Mouse (Mus musculus): ENCODE results near the gene Snx5. TPM values are rescaled to one million over a fixed set of nuclear protein-coding genes. Genes with fewer than 3 reads are reported as not detected.
A peak's percentile ranks its signal among the peaks of the same experiment; 100 is the strongest.

Snx5 gene
- polyA plus RNA-seq (2012; rRNA removed): 66.6 and 72.2 TPM in 2 replicates

DNA sequence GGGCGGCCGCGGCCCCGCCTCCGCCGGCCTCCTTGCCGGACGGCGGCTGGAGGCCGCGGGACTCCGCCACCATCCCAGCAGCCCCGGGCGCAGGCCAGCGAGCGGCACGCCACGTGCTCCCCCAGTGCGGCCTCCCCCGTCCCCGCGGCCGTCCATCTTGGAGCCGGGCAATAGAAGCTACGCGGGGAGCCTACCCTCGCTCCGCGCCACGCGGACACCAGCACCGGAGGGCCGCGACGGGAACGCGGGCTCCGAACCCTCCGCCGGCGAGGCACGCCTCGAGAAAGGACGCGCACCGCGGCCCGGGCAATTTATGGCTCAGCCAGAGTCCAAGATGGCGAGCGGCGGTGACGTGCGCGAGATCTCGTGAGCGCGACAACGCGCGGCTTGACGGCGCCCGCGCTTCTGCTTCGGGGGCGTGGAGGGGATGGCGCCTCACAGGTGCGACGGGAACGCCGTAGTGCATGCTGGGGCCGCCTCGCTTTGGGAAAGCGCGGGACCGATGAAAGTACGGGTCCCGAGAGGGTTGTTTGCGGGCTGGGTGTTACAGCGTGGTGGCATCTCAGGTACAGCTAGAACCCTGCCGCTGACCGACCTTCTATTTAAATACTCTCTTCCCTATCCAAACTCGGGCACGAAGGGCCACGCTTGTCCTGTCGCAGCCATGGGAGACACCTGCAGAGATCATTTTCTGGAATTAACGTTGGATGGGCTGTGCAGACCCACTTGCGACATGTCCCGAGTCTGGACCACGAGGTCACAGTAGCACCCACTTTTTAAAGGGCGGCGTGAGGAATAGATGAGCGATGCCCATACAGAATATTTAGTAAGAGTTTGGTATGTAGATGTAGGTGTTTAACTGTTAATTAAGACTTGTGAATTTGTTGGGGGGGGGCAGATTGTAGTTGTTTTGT lies at the start of gene Snx5, which contains the start of gene Mgme1:
Gene Snx5 (minus strand): TSS at position 400 of the 914 bp plus-strand sequence.
Gene Mgme1 (plus strand): TSS at position 157 of the 914 bp plus-strand sequence.
- DNase-seq (ENCODE audit: low spot score): peak; percentile 96

GRCm38 (mm10) chr2:144311372-144311771 lies 40.7 kb upstream of the Snx5 start:
- no peak for DNase-seq (ENCODE audit: low spot score)

DNA sequence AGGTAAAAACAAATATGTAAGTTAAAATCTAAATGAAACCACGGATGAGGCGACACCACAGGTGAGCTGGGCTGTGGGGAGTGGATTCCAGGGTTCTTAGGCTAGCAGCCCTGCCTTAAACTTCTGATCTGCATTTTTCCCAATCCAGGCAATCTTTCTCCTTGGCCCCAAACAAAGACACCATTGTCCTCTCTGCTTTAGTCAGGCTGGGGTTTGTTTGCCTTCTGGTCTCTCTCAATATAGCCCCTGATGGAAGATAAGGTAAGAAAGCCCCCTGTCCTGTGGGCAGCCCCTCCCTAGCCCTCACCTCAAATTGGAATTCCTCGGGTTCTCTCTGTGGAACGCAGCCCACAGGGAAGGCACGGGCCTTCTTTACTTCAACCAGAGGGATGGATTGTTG lies 39.6 kb upstream of the Snx5 start:
- no peak for DNase-seq (ENCODE audit: low spot score)

GRCm38 (mm10) chr2:144308561-144308960 lies 37.9 kb upstream of the Snx5 start:
- no peak for DNase-seq (ENCODE audit: low spot score)

GRCm38 (mm10) chr2:144305721-144306294 lies 35.1 kb upstream of the Snx5 start:
- DNase-seq (ENCODE audit: low spot score): no peak

GRCm38 (mm10) chr2:144301101-144301500 lies 30.4 kb upstream of the Snx5 start:
- DNase-seq (ENCODE audit: low spot score): no peak

DNA sequence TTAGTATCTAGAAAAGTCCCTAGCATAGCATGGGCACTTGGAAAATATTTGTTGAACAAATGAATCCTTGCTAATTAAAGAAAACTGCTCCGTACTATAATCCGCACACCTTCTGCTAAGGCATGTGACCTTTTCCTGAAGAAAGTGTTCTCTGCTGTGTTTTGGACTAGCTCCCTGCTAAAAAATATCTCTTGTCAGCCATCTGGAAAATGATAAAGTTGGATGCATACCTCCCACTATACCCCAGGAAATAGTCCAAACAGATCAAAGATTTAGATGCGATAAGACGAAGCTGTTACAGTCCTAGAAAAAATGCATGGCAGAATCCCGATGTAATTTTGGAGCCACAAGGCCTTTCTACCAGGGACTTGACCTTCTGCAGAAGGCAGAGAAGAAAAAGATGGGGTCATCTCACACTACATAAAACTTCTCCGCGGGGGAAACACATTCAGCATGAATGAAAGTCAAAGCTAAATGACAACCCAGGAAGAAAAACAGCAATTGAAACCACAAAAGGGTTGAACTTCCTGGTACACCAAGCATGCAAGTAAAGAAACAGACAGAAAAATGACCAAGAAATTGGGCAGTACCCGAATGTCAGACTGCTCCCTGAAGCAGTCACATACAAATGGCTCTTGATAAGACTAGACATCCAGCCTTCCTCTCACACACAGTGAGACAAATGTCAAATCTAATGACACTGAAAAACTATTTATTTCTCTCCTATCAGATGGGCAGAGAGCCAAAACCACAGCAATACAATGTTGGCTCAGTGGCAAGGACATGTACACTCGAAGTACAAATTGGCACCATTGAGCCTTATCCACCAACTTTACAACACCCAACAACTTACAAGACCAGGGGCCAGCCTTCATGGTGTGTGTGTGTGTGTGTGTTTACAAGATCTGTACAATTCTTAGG lies 29.3 kb upstream of the Snx5 start:
- DNase-seq (ENCODE audit: low spot score): no peak

GRCm38 (mm10) chr2:144295145-144295735 lies 24.5 kb upstream of the Snx5 start:
- no peak for DNase-seq (ENCODE audit: low spot score)

DNA sequence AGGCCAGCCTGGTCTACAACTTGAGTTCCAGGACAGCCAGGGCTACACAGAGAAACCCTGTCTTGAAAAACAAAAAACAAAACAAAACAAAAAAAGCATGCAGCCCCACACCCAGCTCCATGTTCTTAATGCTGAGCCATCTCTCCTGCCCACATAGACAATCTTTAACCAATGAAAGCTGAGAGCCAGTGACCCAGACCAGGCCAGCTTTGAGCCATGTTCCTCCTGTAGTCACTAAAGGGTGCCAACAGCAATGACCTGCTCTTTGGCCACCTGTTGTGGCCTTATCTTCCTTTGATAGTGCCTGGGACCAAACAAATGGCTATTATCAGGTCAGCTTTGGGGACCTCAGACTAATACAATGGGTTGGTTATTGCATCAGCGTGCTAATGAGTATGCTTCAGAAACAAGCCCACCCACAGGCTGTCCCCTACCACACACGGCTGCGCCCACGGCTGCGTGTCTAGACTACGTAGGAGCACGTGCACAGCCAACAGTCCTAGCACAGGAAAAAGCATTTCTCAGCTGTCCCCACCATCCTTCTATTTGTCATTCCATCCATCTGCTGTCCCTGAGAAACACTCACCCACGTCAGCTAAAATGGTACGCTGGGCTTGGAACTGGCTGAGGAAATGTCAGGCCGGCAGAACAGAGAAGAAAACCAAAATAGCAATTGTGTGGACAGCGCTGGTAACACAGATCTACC lies 21.0 kb upstream of the Snx5 start:
- no peak for DNase-seq (ENCODE audit: low spot score)

GRCm38 (mm10) chr2:144290321-144290720 lies 19.6 kb upstream of the Snx5 start:
- DNase-seq (ENCODE audit: low spot score): no peak

- DNase-seq (ENCODE audit: low spot score): no peak
Observed at GRCm38 (mm10) chr2:144281417-144281816, 10.7 kb upstream of the Snx5 start.

GRCm38 (mm10) chr2:144280568-144280967 lies 9.9 kb upstream of the Snx5 start:
- DNase-seq (ENCODE audit: low spot score): no peak

- DNase-seq (ENCODE audit: low spot score): no peak
Observed at GRCm38 (mm10) chr2:144279742-144280141, 9.0 kb upstream of the Snx5 start.

GRCm38 (mm10) chr2:144276885-144277284 lies 6.2 kb upstream of the Snx5 start:
- no peak for DNase-seq (ENCODE audit: low spot score)

- DNase-seq (ENCODE audit: low spot score): no peak
Observed at GRCm38 (mm10) chr2:144274741-144275140, 4.0 kb upstream of the Snx5 start.

GRCm38 (mm10) chr2:144272088-144272487 lies 1.4 kb upstream of the Snx5 start:
- DNase-seq (ENCODE audit: low spot score): no peak

- DNase-seq (ENCODE audit: low spot score): no peak
Observed at GRCm38 (mm10) chr2:144269679-144270475, 829 bp downstream of the Snx5 start.

DNA sequence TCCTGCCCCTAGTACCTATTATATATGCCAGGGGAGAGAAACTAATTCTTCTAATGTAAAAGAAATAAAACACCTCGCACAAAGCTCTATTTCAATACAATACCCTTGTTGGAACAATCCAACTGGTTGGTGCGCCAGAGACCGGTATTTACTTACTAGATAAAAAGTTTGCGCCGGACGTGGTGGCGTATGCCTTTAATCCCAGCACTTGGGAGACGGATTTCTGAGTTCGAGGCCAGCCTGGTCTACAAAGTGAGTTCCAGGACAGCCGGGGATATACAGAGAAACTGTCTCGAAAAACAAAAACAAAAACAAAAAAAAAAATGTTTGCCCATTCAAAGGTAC lies 1.4 kb downstream of the Snx5 start:
- no peak for DNase-seq (ENCODE audit: low spot score)

DNA sequence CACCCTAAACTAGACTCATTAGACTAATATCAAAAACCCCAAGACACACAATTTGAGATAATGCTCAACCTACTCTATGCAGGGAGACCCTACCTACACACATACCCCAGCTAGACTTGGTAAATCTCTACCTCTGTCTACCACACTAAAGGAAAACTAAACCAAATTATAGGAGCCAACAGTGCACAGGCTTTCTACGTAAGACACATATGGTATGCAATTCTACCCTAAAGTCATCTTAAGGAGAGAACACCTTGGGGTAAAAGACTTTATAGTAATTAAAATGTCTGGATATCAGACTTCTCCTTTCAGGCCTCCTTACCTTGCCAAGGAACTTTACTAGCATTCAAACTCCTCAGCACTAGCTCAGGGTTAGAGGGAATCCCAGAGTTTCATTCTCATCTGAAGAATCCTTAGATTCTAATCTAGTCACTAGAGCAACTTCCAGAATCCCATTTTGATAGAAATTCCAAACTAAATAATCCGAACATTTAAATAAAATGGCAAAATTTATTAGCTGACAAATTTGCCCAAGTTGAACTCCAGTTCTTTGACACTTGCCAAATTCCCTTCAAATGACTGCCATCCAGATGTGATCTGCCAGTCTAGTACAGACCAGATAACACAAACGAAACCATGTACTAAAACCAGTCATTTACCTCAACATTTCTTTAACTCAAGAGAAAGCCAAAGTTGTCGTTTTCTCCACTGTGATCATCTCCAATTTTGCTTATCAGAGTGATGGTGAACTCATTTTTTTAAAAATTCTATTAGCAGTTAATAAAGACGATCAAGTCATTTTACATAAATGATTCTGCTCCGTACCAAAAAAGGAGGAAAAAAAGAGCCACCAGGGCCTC lies 2.0 kb downstream of the Snx5 start:
- DNase-seq (ENCODE audit: low spot score): no peak

DNA sequence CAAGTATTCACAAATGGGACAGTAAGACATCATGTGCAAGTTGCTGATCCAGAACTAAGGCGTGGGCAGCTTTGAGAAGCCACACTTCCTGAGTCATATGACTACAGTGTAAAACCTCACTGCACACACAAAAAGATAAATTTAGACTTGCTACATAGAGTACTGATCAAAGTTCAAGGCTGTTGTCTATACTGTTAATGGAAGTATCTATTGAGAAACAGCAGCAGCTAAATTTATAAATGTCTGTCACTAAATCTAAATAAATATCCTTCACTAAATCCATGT lies 3.0 kb downstream of the Snx5 start:
- DNase-seq (ENCODE audit: low spot score): no peak
